Mouse (Mus musculus) brain, adult 2 months (tissue): Measurements from ENCODE around the gene Cenpn.

Experiments used
- DNase-seq: peaks from one replicate; pipeline ENCODE4 v3.0.0; 2011; ENCODE audit warnings: low read depth, low spot score

Cenpn gene

GRCm38 (mm10) chr8:116921337-116922059 lies at the start of gene Cenpn, which contains the start of gene Cmc2:
Gene Cenpn (plus strand): TSS chr8:116921730.
Gene Cmc2 (minus strand): TSS chr8:116921455.
- peak; percentile 99 for DNase-seq

GRCm38 (mm10) chr8:116872761-116873342 lies 48.7 kb upstream of the Cenpn start:
- DNase-seq = peak; percentile 68

GRCm38 (mm10) chr8:116873586-116873985 lies 47.9 kb upstream of the Cenpn start:
- DNase-seq = no peak

- DNase-seq = peak; percentile 27
These were observed 47.5 kb upstream of the Cenpn start for GRCm38 (mm10) chr8:116873986-116874385.

- no peak for DNase-seq
These were observed 45.6 kb upstream of the Cenpn start for GRCm38 (mm10) chr8:116875798-116876450.

GRCm38 (mm10) chr8:116881396-116881795 lies 40.1 kb upstream of the Cenpn start:
- no peak for DNase-seq

- DNase-seq = no peak
These were observed 33.7 kb upstream of the Cenpn start for GRCm38 (mm10) chr8:116887813-116888212.

GRCm38 (mm10) chr8:116891446-116891845 lies 30.1 kb upstream of the Cenpn start:
- DNase-seq = no peak

- no peak for DNase-seq
These were observed 29.4 kb upstream of the Cenpn start for GRCm38 (mm10) chr8:116892130-116892529.

- no peak for DNase-seq
These were observed 28.9 kb upstream of the Cenpn start for GRCm38 (mm10) chr8:116892636-116893035.

GRCm38 (mm10) chr8:116893938-116894337 lies 27.6 kb upstream of the Cenpn start:
- no peak for DNase-seq

- no peak for DNase-seq
These were observed 26.0 kb upstream of the Cenpn start for GRCm38 (mm10) chr8:116895521-116895920.

- DNase-seq = no peak
These were observed 16.8 kb upstream of the Cenpn start for GRCm38 (mm10) chr8:116904736-116905135.

- no peak for DNase-seq
These were observed 16.3 kb upstream of the Cenpn start for GRCm38 (mm10) chr8:116905252-116905651.

GRCm38 (mm10) chr8:116905836-116906235 lies 15.7 kb upstream of the Cenpn start:
- no peak for DNase-seq

GRCm38 (mm10) chr8:116921005-116921336 lies 559 bp upstream of the Cenpn start:
- DNase-seq = no peak

- no peak for DNase-seq
These were observed 679 bp downstream of the Cenpn start for GRCm38 (mm10) chr8:116922060-116922757.

GRCm38 (mm10) chr8:116923526-116923925 lies 2.0 kb downstream of the Cenpn start:
- DNase-seq = no peak

GRCm38 (mm10) chr8:116927880-116928279 lies 6.3 kb downstream of the Cenpn start:
- no peak for DNase-seq

- DNase-seq = no peak
These were observed 7.1 kb downstream of the Cenpn start for GRCm38 (mm10) chr8:116928588-116928987.

- DNase-seq = no peak
These were observed 13.4 kb downstream of the Cenpn start for GRCm38 (mm10) chr8:116934976-116935375.

- no peak for DNase-seq
These were observed 14.0 kb downstream of the Cenpn start for GRCm38 (mm10) chr8:116935506-116935905.
